Mouse (Mus musculus) layer of hippocampus, postnatal 14 days (tissue): ENCODE measurements around the gene C1qtnf4. TPM values are rescaled to one million over a fixed set of nuclear protein-coding genes. Genes with fewer than 3 reads are reported as not detected.

Experiments used
- DNase-seq, 2 experiments: peaks; one replicate each; pipeline ENCODE4 v3.0.0; 2021 to 2022; ENCODE audit warnings: low spot score in 2 of 2, mixed read lengths in 1 of 2
- total RNA-seq, 2 experiments: library from RNA; stranded (reverse); gene quantifications; 2 replicates each; pipeline ENCODE4 v1.2.3; 2021

C1qtnf4 gene
- total RNA-seq, 2 experiments from 2014 or later: 172 to 176 TPM

- no peak for DNase-seq
Measured at GRCm38 (mm10) chr2:90922636-90923035, 37.0 kb downstream of the C1qtnf4 start.

GRCm38 (mm10) chr2:90928566-90928965, 42.9 kb downstream of the C1qtnf4 start:
- DNase-seq: no peak

GRCm38 (mm10) chr2:90931829-90932228, 46.2 kb downstream of the C1qtnf4 start:
- no peak for DNase-seq

- DNase-seq: no peak
Measured at GRCm38 (mm10) chr2:90932273-90932672, 46.6 kb downstream of the C1qtnf4 start.

GRCm38 (mm10) chr2:90938362-90938761, 52.7 kb downstream of the C1qtnf4 start:
- no peak for DNase-seq

GRCm38 (mm10) chr2:90939750-90940149, 54.1 kb downstream of the C1qtnf4 start:
- no peak for DNase-seq

Other genes starting within 250 kb of the C1qtnf4 start
- gene Nup160, start 208.6 kb upstream of the C1qtnf4 start, total RNA-seq: 10 to 100 TPM; 19.8 to 20.4 TPM
- gene Fnbp4, start 140.5 kb upstream of the C1qtnf4 start, total RNA-seq: 10 to 100 TPM; 58.8 to 74.5 TPM
- under 1 TPM; 0.31 to 0.88 TPM for gene Agbl2, start 103.1 kb upstream of the C1qtnf4 start, total RNA-seq
- 100 to 1,000 TPM; 134 to 139 TPM for gene Mtch2, start 38.7 kb upstream of the C1qtnf4 start, total RNA-seq
- gene Kbtbd4, start 18.9 kb downstream of the C1qtnf4 start, total RNA-seq: 10 to 100 TPM; 31.3 to 38.8 TPM
- gene Ndufs3, start 19.0 kb downstream of the C1qtnf4 start, total RNA-seq: 100 to 1,000 TPM; 226 to 232 TPM
- 100 to 1,000 TPM; 117 to 120 TPM for gene Celf1, start 54.5 kb downstream of the C1qtnf4 start, total RNA-seq
- gene Rapsn, start 149.8 kb downstream of the C1qtnf4 start, total RNA-seq: under 1 TPM; 0.35 to 0.43 TPM
- 100 to 1,000 TPM; 214 to 234 TPM for gene Psmc3, start 168.1 kb downstream of the C1qtnf4 start, total RNA-seq
- gene Slc39a13, start 184.6 kb downstream of the C1qtnf4 start, total RNA-seq: 10 to 100 TPM; 24.7 to 29.6 TPM
- gene Spi1, start 196.5 kb downstream of the C1qtnf4 start, total RNA-seq: 1 to 10 TPM; 4.0 to 4.5 TPM
- gene Mybpc3, start 232.3 kb downstream of the C1qtnf4 start, total RNA-seq: under 1 TPM; 0.48 to 0.62 TPM